Mouse (Mus musculus): ENCODE results near the gene Kat14. TPM values are rescaled to one million over a fixed set of nuclear protein-coding genes. Genes with fewer than 3 reads are reported as not detected.
A peak's percentile ranks its signal among the peaks of the same experiment; 100 is the strongest.

The Kat14 gene
- total and polyA plus RNA-seq, 2 experiments, result 10.2 to 15.8 TPM

GRCm38 (mm10) chr2:144330960-144331371 is 37.8 kb upstream of the Kat14 start:
- Histone ChIP-seq H3K4me3 (ENCODE audit: insufficient read depth, low read depth, low read length) (peak overlapping the region; percentile 53; the same call in 1 of the 2 replicates), H3K27ac (replicated peaks; ENCODE audit: insufficient read depth, low read depth, low read length) (no peak overlapping the region), H3K27me3 (ENCODE audit: control insufficient read depth, insufficient read depth, low read length) (peaks cover 28% of the 10 kb centered on the region), H3K4me1 (ENCODE audit: control insufficient read depth, insufficient read depth, low read length) (peaks cover 4% of the 10 kb centered on the region; the same call in 1 of the 2 replicates), H3K9ac (ENCODE audit: low read depth, low read length) (0 out of 2 replicates have a peak overlapping the region, but pooled peaks have one; percentile 44), H3K79me2 (ENCODE audit: control insufficient read depth, insufficient read depth, low read length) (no peaks in the 10 kb centered on the region), H3K36me3 (ENCODE audit: control insufficient read depth, insufficient read depth, low read length) (no peaks in the 10 kb centered on the region)
- no peak for TF ChIP-seq POLR2A (IDR thresholded peaks at IDR 0.05; ENCODE audit: extremely low read depth, insufficient read depth, low read length)
- TF ChIP-seq CTCF (IDR thresholded peaks at IDR 0.05; ENCODE audit: low read depth, low read length), result no peak
- under 1% methylated on average over 50 of the region's 50 CpGs for WGBS
- no peak for DNase-seq (ENCODE audit: extremely low read depth, low read depth, low spot score)

DNA sequence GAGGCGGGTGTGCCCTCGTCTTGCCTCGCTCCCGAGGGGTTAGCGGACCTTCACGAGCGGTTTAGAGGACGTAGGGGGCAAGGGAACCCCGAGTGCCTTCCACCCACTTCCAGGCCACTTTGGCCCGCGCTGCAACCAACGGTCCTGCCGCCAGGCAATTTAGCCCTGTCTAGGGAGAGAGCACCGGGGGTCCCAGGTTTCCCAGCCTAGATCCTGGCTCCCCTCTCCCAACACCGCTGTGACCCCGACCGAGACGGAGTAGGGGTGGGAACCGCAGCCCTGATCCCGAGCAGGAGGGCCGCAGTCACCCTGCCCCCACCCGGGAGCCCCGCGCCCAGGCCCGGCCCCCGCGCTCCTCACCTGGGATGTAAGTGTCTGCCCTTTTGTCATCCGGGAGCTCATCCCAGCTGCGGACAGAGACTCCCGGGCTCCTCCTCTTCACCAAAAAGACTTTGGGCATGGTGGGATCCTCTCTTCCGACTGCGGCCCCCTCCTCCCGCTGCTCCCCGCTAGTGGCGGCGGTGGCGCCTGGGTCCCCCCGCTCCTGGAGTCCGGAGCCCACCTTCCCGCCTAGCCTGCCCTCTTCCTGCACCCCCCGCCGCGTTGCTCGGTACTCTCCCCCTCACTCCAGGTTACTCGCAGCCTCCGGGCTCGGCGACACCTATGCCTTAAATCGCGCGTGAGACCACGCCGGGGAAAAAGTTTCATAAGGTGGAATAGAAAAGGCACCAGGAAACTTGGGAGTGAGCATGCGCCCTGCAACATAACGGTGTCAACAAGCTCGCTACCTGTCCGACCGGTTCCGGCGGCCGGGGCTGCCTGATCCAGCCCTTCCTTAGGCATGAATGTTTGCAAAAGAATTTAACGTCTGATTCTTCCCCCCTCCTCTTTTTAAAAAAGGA is 37.1 kb upstream of the Kat14 start, which contains the start of gene Ovol2:
Gene Ovol2, minus strand, starts transcription at position 746 of the 902 bp plus-strand sequence.
- H3K79me2 ChIP-seq (ENCODE audit: control insufficient read depth, insufficient read depth, low read length), result no peaks in the 10 kb centered on the region
- DNase-seq (ENCODE audit: extremely low read depth, low read depth, low spot score), result no peak
- no peaks in the 10 kb centered on the region for H3K36me3 ChIP-seq (ENCODE audit: control insufficient read depth, insufficient read depth, low read length)
- 2% methylated on average over 61 of the region's 62 CpGs for WGBS
- H3K27ac ChIP-seq (replicated peaks; ENCODE audit: insufficient read depth, low read depth, low read length), result no peak within 1 kb of the TSS
- peaks cover 28% of the 10 kb centered on the region for H3K27me3 ChIP-seq (ENCODE audit: control insufficient read depth, insufficient read depth, low read length)
- H3K9ac ChIP-seq (ENCODE audit: low read depth, low read length), result 0 out of 2 replicates have a peak within 1 kb of the TSS, but pooled peaks have one; percentile 44
- TF ChIP-seq CTCF (IDR thresholded peaks at IDR 0.05; ENCODE audit: low read depth, low read length) (no peak), POLR2A (IDR thresholded peaks at IDR 0.05; ENCODE audit: extremely low read depth, insufficient read depth, low read length) (no peak)
- peaks cover 4% of the 10 kb centered on the region; the same call in 1 of the 2 replicates for H3K4me1 ChIP-seq (ENCODE audit: control insufficient read depth, insufficient read depth, low read length)
- H3K4me3 ChIP-seq (ENCODE audit: insufficient read depth, low read depth, low read length), result peak within 1 kb of the TSS; percentile 53

GRCm38 (mm10) chr2:144332486-144332885 is 36.3 kb upstream of the Kat14 start:
- Histone ChIP-seq H3K27me3 (ENCODE audit: control insufficient read depth, insufficient read depth, low read length) (peaks cover 28% of the 10 kb centered on the region), H3K79me2 (ENCODE audit: control insufficient read depth, insufficient read depth, low read length) (no peaks in the 10 kb centered on the region), H3K27ac (replicated peaks; ENCODE audit: insufficient read depth, low read depth, low read length) (no peak overlapping the region), H3K4me3 (ENCODE audit: insufficient read depth, low read depth, low read length) (no peak overlapping the region), H3K36me3 (ENCODE audit: control insufficient read depth, insufficient read depth, low read length) (no peaks in the 10 kb centered on the region), H3K4me1 (ENCODE audit: control insufficient read depth, insufficient read depth, low read length) (peaks cover 4% of the 10 kb centered on the region; the same call in 1 of the 2 replicates), H3K9ac (ENCODE audit: low read depth, low read length) (no peak overlapping the region)
- WGBS, result 14% methylated on average over 9 of the region's 9 CpGs
- no peak for DNase-seq (ENCODE audit: extremely low read depth, low read depth, low spot score)
- no peak for TF ChIP-seq CTCF (IDR thresholded peaks at IDR 0.05; ENCODE audit: low read depth, low read length)

DNA sequence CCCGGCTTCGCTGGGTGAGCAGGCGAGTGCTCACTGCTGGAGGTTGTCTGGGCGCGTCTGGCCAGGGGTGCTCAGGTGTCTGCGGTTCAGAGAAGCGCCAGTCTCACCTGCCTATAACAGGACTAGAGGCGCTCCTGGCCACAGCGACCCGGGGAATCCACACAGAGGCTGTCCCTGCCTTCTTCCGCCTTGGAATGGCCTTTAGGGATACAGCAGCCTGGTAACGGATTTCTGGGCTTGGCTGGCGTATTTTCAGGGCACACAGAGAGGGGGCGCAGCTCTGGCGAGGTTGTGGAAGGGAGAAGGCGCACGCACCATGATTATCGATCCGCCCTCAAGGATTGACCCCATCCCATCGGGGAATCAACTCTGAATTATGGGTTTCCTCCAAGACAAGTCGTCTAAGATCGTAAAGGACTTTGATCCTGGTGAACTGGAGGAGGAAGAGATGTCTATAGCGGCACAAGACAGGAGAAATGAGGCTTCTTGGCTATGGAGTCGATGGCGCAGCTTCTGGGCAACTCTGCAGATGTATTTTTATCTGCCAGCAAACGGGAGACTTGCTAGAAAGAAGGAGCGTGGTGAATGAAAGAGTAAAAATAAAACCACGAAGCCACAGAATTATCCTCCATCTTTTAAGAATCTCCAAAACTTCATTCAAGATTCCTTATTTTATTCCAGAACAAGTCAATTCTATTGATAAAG is 35.5 kb upstream of the Kat14 start:
- Histone ChIP-seq H3K4me1 (ENCODE audit: control insufficient read depth, insufficient read depth, low read length) (peaks cover 4% of the 10 kb centered on the region; the same call in 1 of the 2 replicates), H3K36me3 (ENCODE audit: control insufficient read depth, insufficient read depth, low read length) (no peaks in the 10 kb centered on the region), H3K27me3 (ENCODE audit: control insufficient read depth, insufficient read depth, low read length) (peaks cover 28% of the 10 kb centered on the region), H3K79me2 (ENCODE audit: control insufficient read depth, insufficient read depth, low read length) (no peaks in the 10 kb centered on the region), H3K4me3 (ENCODE audit: insufficient read depth, low read depth, low read length) (peak overlapping the region; percentile 41; the same call in 1 of the 2 replicates), H3K27ac (replicated peaks; ENCODE audit: insufficient read depth, low read depth, low read length) (no peak overlapping the region), H3K9ac (ENCODE audit: low read depth, low read length) (no peak overlapping the region)
- TF ChIP-seq CTCF (IDR thresholded peaks at IDR 0.05; ENCODE audit: low read depth, low read length), result no peak
- no peak for TF ChIP-seq POLR2A (IDR thresholded peaks at IDR 0.05; ENCODE audit: extremely low read depth, insufficient read depth, low read length)
- 24% methylated on average over 28 of the region's 28 CpGs for WGBS
- DNase-seq (ENCODE audit: extremely low read depth, low read depth, low spot score), result no peak

DNA sequence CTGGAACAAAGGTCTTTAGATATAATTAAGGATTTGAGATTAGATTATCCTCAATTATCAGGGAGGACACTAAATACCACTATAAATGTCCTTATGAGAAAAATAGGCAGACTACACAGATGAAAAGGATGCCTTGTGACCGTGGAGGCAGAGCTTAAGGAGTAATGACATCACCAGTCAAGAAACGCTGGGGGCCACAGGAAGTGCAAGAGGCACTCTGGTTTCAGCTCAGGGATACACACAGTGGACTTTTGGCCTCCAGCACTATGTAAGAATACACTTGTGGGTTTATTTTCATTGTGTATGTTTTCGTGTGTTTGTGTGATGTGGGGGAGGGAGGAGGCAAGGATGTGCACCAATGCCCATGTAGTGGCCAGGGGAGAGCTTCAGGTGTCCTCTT is 31.6 kb upstream of the Kat14 start:
- no peaks in the 10 kb centered on the region for H3K79me2 ChIP-seq (ENCODE audit: control insufficient read depth, insufficient read depth, low read length)
- H3K4me3 ChIP-seq (ENCODE audit: insufficient read depth, low read depth, low read length), result no peak overlapping the region
- H3K36me3 ChIP-seq (ENCODE audit: control insufficient read depth, insufficient read depth, low read length), result no peaks in the 10 kb centered on the region
- TF ChIP-seq CTCF (IDR thresholded peaks at IDR 0.05; ENCODE audit: low read depth, low read length), result no peak
- no peak for TF ChIP-seq POLR2A (IDR thresholded peaks at IDR 0.05; ENCODE audit: extremely low read depth, insufficient read depth, low read length)
- WGBS, result 55% methylated on average over 3 of the region's 3 CpGs
- no peak for DNase-seq (ENCODE audit: extremely low read depth, low read depth, low spot score)
- no peak overlapping the region for H3K27ac ChIP-seq (replicated peaks; ENCODE audit: insufficient read depth, low read depth, low read length)
- H3K27me3 ChIP-seq (ENCODE audit: control insufficient read depth, insufficient read depth, low read length), result peaks cover 9% of the 10 kb centered on the region; the same call in 1 of the 2 replicates
- no peaks in the 10 kb centered on the region; the same call in 1 of the 2 replicates for H3K4me1 ChIP-seq (ENCODE audit: control insufficient read depth, insufficient read depth, low read length)
- no peak overlapping the region for H3K9ac ChIP-seq (ENCODE audit: low read depth, low read length)

Measured in liver, adult 2 months (tissue).